Mouse (Mus musculus) bone marrow, adult 2 months (tissue): ENCODE data around the gene Nat8f5.

Experiments used
- CTCF ChIP-seq: fragments of 200-500 bp; IDR thresholded peaks from 2 replicates; pipeline ENCODE4 v1.5.1; 2011; ENCODE audit warnings: low read length, control low read depth; ENCODE audit not compliant: control insufficient read depth, insufficient read depth
- POLR2A ChIP-seq: fragments of 200-500 bp; IDR thresholded peaks from 2 replicates; pipeline ENCODE4 v1.6.1; 2011; ENCODE audit warnings: low read depth, mild to moderate bottlenecking, control low read depth, low read length, borderline replicate concordance; ENCODE audit not compliant: control insufficient read depth

DNA sequence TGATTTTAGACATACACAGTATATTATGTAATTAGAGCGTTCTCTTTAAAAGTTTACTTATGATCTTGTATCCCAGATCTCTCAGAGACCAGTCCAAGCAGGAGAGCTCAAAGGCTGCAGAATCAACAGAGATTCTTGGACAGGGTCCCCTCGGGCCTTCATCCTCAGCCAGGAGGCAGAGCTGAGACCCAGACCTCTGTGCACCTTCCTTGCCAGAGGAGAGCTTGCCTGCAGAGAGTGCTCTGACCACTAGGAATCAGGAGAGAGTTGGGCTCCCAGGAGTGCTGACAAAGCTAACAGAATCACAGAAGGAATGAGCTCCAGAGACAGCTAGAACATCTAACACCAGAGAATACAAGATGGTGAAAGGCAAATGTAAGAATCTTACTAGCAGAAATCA is 7.4 kb downstream of the Nat8f5 start:
- TF ChIP-seq CTCF (no peak), POLR2A (no peak)
